Mouse (Mus musculus): ENCODE data around the gene Zfp385a.
A peak's percentile ranks its signal among the peaks of the same experiment; 100 is the strongest.

The Zfp385a gene

GRCm38 (mm10) chr15:103307125-103307524, 32.8 kb downstream of the Zfp385a start:
- DNase-seq (ENCODE audit: low spot score), result peak; percentile 93

- DNase-seq (ENCODE audit: low spot score), result no peak
Measured at GRCm38 (mm10) chr15:103305792-103306645, 33.9 kb downstream of the Zfp385a start.

- peak; percentile 97 for DNase-seq (ENCODE audit: low spot score)
Measured at GRCm38 (mm10) chr15:103305070-103305678, 34.7 kb downstream of the Zfp385a start.

GRCm38 (mm10) chr15:103304616-103304969, 35.3 kb downstream of the Zfp385a start:
- no peak for DNase-seq (ENCODE audit: low spot score)

GRCm38 (mm10) chr15:103303916-103304615, 35.8 kb downstream of the Zfp385a start:
- no peak for DNase-seq (ENCODE audit: low spot score)

- DNase-seq (ENCODE audit: low spot score), result no peak
Measured at GRCm38 (mm10) chr15:103302341-103303021, 37.4 kb downstream of the Zfp385a start.

GRCm38 (mm10) chr15:103301547-103302340, 38.1 kb downstream of the Zfp385a start:
- no peak for DNase-seq (ENCODE audit: low spot score)

GRCm38 (mm10) chr15:103301046-103301445, 38.8 kb downstream of the Zfp385a start:
- no peak for DNase-seq (ENCODE audit: low spot score)

- no peak for DNase-seq (ENCODE audit: low spot score)
Measured at GRCm38 (mm10) chr15:103300560-103300959, 39.3 kb downstream of the Zfp385a start.

GRCm38 (mm10) chr15:103300067-103300471, 39.8 kb downstream of the Zfp385a start:
- DNase-seq (ENCODE audit: low spot score), result no peak

- DNase-seq (ENCODE audit: low spot score), result no peak
Measured at GRCm38 (mm10) chr15:103299644-103300043, 40.2 kb downstream of the Zfp385a start.

- no peak for DNase-seq (ENCODE audit: low spot score)
Measured at GRCm38 (mm10) chr15:103298861-103299616, 40.9 kb downstream of the Zfp385a start.

GRCm38 (mm10) chr15:103298026-103298425, 41.9 kb downstream of the Zfp385a start:
- no peak for DNase-seq (ENCODE audit: low spot score)

- DNase-seq (ENCODE audit: low spot score), result no peak
Measured at GRCm38 (mm10) chr15:103297313-103297712, 42.6 kb downstream of the Zfp385a start.

GRCm38 (mm10) chr15:103295851-103296250, 44.0 kb downstream of the Zfp385a start:
- DNase-seq (ENCODE audit: low spot score), result no peak

GRCm38 (mm10) chr15:103294649-103295048, 45.2 kb downstream of the Zfp385a start:
- no peak for DNase-seq (ENCODE audit: low spot score)

- DNase-seq (ENCODE audit: low spot score), result no peak
Measured at GRCm38 (mm10) chr15:103293375-103293774, 46.5 kb downstream of the Zfp385a start.

- DNase-seq (ENCODE audit: low spot score), result no peak
Measured at GRCm38 (mm10) chr15:103292673-103293345, 47.1 kb downstream of the Zfp385a start.

GRCm38 (mm10) chr15:103290843-103291242, 49.0 kb downstream of the Zfp385a start:
- DNase-seq (ENCODE audit: low spot score), result no peak

GRCm38 (mm10) chr15:103290417-103290816, 49.5 kb downstream of the Zfp385a start:
- DNase-seq (ENCODE audit: low spot score), result no peak
